Mouse (Mus musculus): Measurements from ENCODE around the gene Pced1b.
"Not testable (repeated sequence)": the region's sequence is repeated elsewhere in the genome, so short reads cannot be mapped to it uniquely, and the experiment has no call there.

Pced1b gene

GRCm38 (mm10) chr15:97372611-97373131, 125.8 kb downstream of the Pced1b start:
- DNase-seq (ENCODE audit: low spot score in 2 of 2) = no peak

DNA sequence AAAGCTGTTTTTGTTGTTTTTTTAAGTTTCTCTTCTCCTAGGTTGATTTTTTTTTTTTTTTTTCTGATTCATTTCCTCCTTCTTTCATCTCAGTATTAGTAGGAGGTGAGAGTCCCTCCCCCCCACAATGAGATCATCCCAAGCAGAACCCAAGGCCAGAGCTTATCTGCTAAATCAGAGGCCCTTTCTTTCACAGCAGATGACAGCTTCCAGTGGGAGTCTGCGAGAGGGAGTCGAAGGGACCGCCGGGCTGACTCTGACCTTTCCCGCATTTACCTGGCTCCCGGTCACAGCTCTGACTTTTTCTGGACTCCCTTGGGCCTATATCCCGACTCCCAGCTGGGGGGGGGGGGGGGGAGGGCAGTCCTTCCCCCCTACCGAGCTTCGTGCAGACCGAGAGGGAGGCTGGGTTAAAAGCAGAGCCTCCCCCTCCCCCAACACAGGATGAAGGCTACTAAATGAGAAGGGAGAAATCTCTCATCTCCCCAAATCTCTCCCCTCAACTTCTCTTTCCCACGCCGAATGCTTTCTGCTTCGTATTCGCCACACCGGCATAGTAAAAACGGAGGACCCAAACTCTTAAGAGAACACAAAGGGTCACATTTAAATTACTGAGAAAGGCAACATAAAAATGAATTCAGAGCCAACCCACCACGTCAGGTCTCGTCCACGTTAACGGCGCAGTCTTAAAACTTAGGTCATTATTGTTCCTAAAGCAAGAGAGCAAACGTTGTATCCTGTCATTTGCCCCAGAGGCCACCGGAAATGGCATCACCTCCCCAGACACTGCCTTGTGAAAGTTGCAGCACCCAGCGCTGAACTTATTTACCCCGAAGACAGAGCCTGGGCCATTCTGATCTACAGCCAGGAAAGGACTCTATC, 126.5 kb downstream of the Pced1b start:
- DNase-seq (ENCODE audit: low spot score in 2 of 2) = no peak

GRCm38 (mm10) chr15:97374085-97374844, 127.4 kb downstream of the Pced1b start:
- DNase-seq (ENCODE audit: low spot score in 2 of 2) = no peak

- DNase-seq (ENCODE audit: low spot score in 2 of 2) = no peak
Measured at GRCm38 (mm10) chr15:97374845-97375720, 128.2 kb downstream of the Pced1b start.

DNA sequence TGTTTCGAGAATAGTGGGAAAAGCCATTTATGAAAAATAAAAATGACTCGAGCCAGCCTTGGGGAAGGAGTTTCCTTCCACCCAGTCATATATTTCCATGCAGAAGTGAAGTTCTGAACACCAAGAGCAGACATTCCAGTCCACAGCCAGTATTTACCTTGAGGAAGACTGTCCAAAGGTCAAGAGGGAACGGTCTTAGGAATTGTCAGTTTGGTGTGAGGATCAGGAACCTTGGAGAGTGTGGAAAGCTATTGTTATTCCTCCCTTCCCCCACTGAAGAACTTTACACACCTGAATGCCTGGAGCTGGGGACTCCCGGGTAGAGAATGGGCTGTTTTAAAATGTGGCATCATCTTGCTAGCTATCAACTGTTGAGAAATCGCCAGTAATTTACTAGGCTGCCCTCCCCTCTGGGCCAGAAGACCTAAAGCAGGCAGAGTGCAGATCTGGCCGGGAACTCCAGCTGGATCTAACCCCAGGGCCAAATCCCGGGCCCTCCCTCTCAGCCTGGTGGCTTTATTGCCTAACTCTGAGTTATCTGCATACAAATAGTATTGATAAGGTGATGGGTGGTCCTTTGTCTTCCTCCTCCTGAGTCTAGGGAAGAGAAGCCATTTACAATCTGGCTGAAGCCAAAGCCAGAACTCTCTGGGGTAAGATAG, 129.3 kb downstream of the Pced1b start:
- DNase-seq (ENCODE audit: low spot score in 2 of 2) = no peak

- no peak for DNase-seq (ENCODE audit: low spot score in 2 of 2)
Measured at GRCm38 (mm10) chr15:97376792-97377222, 129.9 kb downstream of the Pced1b start.

DNA sequence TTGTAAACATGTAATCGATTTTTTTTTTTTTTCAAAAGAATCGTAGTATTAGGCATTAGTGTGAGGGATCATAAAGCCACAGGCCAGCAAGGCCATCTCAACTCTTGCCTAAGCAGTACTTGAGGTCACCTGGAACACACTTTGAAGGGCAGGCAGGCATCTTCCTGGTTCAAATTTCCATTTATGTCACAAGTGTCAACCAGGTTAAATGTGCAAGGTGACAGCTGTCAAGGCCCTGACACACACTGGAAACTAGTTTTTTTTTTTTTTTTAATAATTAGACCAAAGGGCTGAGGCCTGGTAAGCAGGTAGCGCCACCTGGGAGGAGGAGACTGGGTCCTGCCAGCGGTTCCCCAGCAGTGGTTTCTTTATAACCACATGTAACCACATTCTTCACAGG, 131.2 kb downstream of the Pced1b start:
- DNase-seq (ENCODE audit: low spot score in 2 of 2) = no peak

DNA sequence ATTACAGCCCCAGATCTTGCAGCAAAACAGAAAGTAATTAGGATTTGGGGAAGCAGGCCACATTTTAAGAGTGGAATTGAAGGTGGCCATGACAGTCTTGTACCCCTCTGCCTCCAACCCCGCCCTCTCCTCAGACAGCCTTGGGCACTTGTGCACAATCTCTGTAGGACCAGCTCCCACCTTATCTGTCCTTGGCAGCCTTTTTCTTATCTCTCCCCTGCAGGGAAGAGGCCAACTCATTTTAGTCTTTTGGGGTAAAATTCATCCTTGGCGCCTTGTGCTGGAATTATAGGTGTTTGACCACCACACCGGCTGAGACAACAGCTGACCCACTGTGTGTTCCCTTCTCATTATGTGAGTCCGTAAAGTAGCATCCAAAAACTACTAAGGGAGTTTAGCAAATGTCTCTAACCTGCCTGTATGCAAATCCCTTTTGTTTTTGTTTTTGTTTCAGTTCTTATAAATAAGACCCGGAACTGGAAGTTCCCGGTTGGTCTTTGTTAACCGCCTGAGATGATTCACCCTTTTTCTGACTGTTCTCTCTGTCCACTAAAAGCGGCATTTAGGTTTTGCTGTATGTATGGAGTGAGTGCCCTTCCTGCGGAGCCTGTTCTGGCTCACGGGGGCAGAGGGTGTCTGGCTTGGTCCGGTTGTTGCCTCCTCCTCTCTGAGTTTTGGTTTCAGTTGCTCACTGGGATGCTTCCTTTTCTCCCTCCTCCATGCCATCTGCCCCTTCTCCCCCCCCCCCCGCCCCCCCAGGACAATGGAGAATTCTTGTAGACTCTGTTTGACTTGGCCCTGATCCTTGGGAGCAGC, 132.8 kb downstream of the Pced1b start:
- DNase-seq (ENCODE audit: low spot score in 2 of 2) = no peak

DNA sequence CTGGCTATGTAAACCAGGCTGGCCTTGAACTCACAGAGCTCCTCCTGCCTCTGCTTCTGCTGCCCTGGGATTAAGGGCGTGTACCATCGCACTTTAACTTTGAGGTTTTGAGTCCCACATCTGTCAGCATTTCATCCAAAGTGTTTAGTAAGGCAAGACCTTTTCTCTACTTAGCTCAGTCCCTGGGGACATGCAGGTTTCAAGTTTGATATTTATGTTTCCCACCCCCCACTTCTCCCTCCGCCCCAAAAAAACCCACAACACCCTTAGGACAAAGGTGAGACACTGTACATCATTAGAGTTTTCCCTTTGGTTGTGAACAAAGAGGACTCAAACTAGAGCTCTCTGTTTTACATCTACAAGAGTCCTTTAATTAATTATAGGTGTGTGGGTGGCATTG, 135.7 kb downstream of the Pced1b start:
- no peak for DNase-seq (ENCODE audit: low spot score in 2 of 2)

GRCm38 (mm10) chr15:97383523-97384141, 136.7 kb downstream of the Pced1b start:
- DNase-seq (ENCODE audit: low spot score in 2 of 2) = no peak

DNA sequence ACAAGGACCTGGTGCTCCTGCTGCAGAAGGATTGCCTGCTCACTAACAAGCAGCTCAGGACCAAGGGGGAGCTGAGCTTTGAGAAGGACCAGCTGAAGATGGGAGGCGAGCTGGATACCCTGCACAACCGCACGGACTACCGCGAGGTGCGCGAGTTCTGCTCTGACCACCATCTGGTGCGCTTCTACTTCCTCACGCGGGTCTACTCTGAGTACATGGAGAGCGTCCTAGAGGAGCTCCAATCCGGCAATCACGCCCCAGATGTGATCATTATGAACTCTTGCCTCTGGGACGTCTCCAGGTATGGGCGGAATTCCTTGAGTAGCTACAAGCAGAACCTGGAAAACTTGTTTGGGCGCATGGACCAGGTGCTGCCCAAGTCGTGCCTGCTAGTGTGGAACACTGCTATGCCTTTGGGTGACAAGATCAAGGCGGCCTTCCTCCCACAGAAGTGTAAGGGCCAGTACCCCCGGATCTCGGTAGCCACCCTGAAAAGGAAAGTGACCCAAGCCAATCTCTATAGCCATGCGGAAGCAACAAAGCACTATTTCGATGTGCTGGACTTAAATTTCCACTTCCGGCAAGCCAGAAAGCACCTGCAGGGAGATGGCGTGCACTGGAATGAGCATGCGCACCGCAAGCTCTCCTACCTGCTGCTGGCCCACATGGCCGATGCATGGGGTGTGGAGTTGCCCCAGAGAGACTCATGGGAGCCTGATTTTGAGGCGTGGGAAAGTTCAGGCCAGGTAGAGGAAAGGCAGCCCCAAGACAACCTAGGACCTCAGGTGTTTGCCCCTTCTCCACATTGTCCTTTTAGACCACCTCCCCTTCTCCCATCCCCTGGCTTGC, 137.5 kb downstream of the Pced1b start:
- DNase-seq (ENCODE audit: low spot score in 2 of 2) = no peak

GRCm38 (mm10) chr15:97385174-97385573, 138.3 kb downstream of the Pced1b start:
- DNase-seq (ENCODE audit: low spot score in 2 of 2) = not testable (repeated sequence)

GRCm38 (mm10) chr15:97387793-97388192, 140.9 kb downstream of the Pced1b start:
- DNase-seq (ENCODE audit: low spot score in 2 of 2) = no peak

GRCm38 (mm10) chr15:97389577-97389976, 142.7 kb downstream of the Pced1b start:
- no peak for DNase-seq (ENCODE audit: low spot score in 2 of 2)

- DNase-seq (ENCODE audit: low spot score in 2 of 2) = no peak
Measured at GRCm38 (mm10) chr15:97390778-97391177, 143.9 kb downstream of the Pced1b start.

- DNase-seq (ENCODE audit: low spot score in 2 of 2) = no peak
Measured at GRCm38 (mm10) chr15:97391436-97391835, 144.5 kb downstream of the Pced1b start.

GRCm38 (mm10) chr15:97394561-97394960, 147.7 kb downstream of the Pced1b start:
- DNase-seq (ENCODE audit: low spot score in 2 of 2) = no peak

DNA sequence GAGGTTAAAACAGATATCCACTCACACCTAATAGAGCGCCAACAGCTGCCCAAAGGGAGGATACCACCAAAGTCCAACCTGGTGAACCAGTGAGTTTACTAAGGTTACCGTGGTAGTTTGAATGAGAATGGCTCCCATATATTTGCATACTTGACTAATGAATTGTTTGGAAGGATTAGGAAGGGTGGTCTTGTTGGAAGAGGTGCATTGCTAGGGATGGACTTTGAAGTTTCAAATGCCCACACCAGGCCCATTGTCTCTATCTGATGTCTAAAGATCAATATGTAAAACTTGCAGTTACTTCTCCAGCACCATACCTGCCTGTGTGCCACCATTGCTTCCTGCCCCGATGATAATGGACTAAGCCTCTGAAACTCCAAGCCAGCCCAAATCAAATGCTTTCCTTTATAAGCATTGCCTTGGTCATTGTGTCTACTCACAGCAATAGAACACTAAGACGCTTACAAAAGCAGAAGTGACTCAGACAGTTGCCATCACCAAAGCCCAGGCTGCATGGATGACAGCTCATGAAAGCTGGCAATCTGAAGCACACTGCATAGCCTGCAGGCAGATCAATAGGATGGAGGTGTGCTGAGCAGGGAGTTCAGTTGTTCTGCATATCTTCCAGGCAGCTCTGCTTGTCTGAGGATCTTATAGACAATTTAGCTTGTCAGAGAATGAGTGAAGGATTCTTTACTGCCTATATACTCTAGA, 149.8 kb downstream of the Pced1b start:
- DNase-seq (ENCODE audit: low spot score in 2 of 2) = no peak
